Mouse (Mus musculus): ENCODE measurements around the gene C1qtnf9. TPM values are rescaled to one million over a fixed set of nuclear protein-coding genes. Genes with fewer than 3 reads are reported as not detected.

C1qtnf9 gene
- 0.40 TPM for polyA plus RNA-seq (2017; shearing (Covaris generic))

DNA sequence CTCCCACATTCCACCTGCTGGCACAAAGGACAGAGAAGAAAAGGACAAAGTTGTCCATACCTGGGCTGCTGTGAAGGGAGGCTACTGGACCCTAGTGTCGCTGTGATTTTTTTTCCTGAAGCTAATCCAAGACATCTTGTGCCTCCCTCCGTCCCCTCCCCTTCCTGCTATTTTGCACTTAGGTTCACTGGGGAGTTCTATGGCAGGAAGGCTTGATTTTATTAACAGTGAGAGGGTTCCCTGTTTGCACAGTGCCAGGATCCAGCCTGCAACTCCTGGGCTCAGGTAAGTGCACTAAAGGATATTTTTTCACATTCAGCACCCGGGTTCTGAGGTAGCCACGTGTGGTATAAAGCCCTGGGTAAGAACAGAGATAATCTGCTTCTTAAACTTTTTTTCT is at the start of gene C1qtnf9:
Gene C1qtnf9 (plus strand): TSS at position 251 of the 400 bp plus-strand sequence.

DNA sequence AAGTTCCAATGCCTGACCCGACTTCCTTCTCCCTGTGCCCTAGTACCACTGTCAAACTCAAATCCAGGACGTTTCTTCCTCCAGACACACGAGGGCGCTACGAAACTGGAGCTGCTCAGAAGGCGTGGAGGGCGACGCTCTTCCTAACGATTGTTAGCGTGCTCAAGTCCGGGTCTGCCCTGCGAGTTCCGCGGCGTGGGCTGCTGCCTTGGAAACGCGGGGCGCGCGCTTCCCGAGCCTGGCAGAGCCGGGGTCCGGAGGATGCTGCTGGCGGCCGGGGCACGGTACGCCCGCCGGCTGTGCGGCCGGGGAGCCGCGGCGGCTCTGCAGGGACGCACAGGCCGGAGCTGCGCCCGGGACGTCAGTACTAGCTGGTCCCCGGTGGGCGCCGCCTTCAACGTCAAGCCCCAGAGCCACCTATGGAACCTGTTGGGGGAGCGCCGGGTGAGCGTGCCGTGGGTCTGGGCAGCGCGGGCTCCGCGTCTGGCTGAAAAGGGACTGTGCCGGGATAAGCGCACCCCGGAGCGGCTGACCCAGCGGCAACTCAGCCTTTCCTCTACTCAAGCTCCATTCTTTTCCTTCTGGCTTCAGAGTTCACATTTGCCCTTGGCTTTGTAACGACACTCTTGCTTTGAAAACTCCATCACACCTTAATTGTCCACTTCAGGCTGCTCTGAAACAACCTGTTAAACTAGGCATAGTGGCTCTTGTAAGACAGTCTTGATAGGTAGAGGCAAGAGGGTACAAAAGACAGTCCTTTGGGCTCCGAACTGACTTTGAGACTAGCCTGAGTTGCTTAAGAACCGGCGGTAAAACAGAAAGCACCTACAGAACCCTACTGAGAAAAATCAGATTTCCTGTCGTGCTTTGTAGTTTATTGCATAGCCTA is 16.7 kb downstream of the C1qtnf9 start, which contains the start of gene Mipep:
Gene Mipep (plus strand): TSS at position 147 of the 889 bp plus-strand sequence.

Other genes with a start within 250 kb of the C1qtnf9 start
- 240 TPM for gene Spata13, start 134.1 kb upstream of the C1qtnf9 start, polyA plus RNA-seq (2017; shearing (Covaris generic))
- 3.7 TPM for gene Mipep, start 16.4 kb downstream of the C1qtnf9 start, polyA plus RNA-seq (2017; shearing (Covaris generic))